Comparison of ENCODE assay signal across 8 mouse cellular contexts in genomic region chr10:80281921-80282371, GRCm38 (mm10). TPM values are rescaled to one million over a fixed set of nuclear protein-coding genes. Genes with fewer than 3 reads are reported as not detected.
DNase-seq lines count a peak whose midpoint lies in the region; ATAC-seq lines count a peak whose summit lies in the region.

No protein-coding gene starts in this region.

- H3K4me1 ChIP-seq in lung, embryonic 15.5 days = peaks cover 15% of the 10 kb centered on the region

- no peak overlapping the region for H3K9ac ChIP-seq in lung, embryonic 15.5 days

- H3K4me3 ChIP-seq in lung, embryonic 15.5 days = no peak overlapping the region

- peak; percentile 44; the same call in 1 of the 2 replicates for ATAC-seq in lung, embryonic 15.5 days (ENCODE audit: borderline replicate concordance, extremely low read depth, low FRiP score, low TSS enrichment)

- DNase-seq in gastrocnemius, postnatal 25 days = peak; percentile 48
- no peak for DNase-seq in gastrocnemius, postnatal 36 days
- peak; percentile 72 for DNase-seq in adipocyte (ENCODE audit: low spot score)
- peak; percentile 66 for DNase-seq in heart, postnatal 10 days
- DNase-seq in frontal cortex, adult 2 months (ENCODE audit: extremely low spot score in 1 of 2, low spot score in 1 of 2) = no peak
- DNase-seq in spleen, postnatal 36 days (ENCODE audit: low spot score in 2 of 2) = no peak
- DNase-seq in T-cell, adult 2 months (ENCODE audit: low spot score) = no peak

- no peaks in the 10 kb centered on the region for H3K27me3 ChIP-seq in lung, embryonic 15.5 days

- peaks cover 85% of the 10 kb centered on the region for H3K36me3 ChIP-seq in lung, embryonic 15.5 days

- 68% methylated on average over 8 of the region's 8 CpGs for WGBS in lung, embryonic 15.5 days

- H3K27ac ChIP-seq in lung, embryonic 15.5 days = peak overlapping the region; percentile 89

- no peak overlapping the region for H3K4me2 ChIP-seq in lung, embryonic 15.5 days

- H3K9me3 ChIP-seq in lung, embryonic 15.5 days = no peaks in the 10 kb centered on the region

- intact Hi-C loops in gastrocnemius, postnatal 36 days (cut with DNase I) = no loop called here
- intact Hi-C loops in heart, postnatal 10 days (cut with DNase I) = no loop called here

RNA-seq across cellular contexts. Expression of gene Rps15, which starts 10.3 kb away (rescaled TPM):
- total RNA-seq in gastrocnemius, postnatal 25 days (2021) = 100 to 1,000 TPM; 575 to 593 TPM
- total RNA-seq in gastrocnemius, postnatal 36 days (2021) = 100 to 1,000 TPM; 529 to 644 TPM
- 100 to 1,000 TPM; 859 to 871 TPM for total RNA-seq in heart, postnatal 10 days (2021)
- 907 and 974 TPM in 2 replicates for polyA plus RNA-seq in lung, embryonic 15.5 days (2015; fragmentation: Nextera tagmentation; extraction: Ambion mirVana)
- polyA plus RNA-seq in frontal cortex, adult 2 months (2012; rRNA removed) = 2,217 and 2,507 TPM in 2 replicates

RNA-seq across cellular contexts. Expression of gene Apc2, which starts 13.8 kb away (rescaled TPM):
- under 1 TPM; 0.59 to 0.82 TPM for total RNA-seq in gastrocnemius, postnatal 25 days (2021)
- under 1 TPM; 0.54 to 0.57 TPM for total RNA-seq in gastrocnemius, postnatal 36 days (2021)
- 1 to 10 TPM; 4.7 to 5.0 TPM for total RNA-seq in heart, postnatal 10 days (2021)
- 0.59 and 1.3 TPM in 2 replicates for polyA plus RNA-seq in lung, embryonic 15.5 days (2015; fragmentation: Nextera tagmentation; extraction: Ambion mirVana)
- 46.2 and 52.2 TPM in 2 replicates for polyA plus RNA-seq in frontal cortex, adult 2 months (2012; rRNA removed)

RNA-seq across cellular contexts. Expression of gene Dazap1, which starts 20.7 kb away (rescaled TPM):
- 10 to 100 TPM; 40.1 to 43.6 TPM for total RNA-seq in gastrocnemius, postnatal 25 days (2021)
- 10 to 100 TPM; 30.0 to 40.4 TPM for total RNA-seq in gastrocnemius, postnatal 36 days (2021)
- total RNA-seq in heart, postnatal 10 days (2021) = 10 to 100 TPM; 86.4 to 95.4 TPM
- 58.9 and 67.0 TPM in 2 replicates for polyA plus RNA-seq in lung, embryonic 15.5 days (2015; fragmentation: Nextera tagmentation; extraction: Ambion mirVana)
- polyA plus RNA-seq in frontal cortex, adult 2 months (2012; rRNA removed) = 76.6 and 86.3 TPM in 2 replicates

RNA-seq across cellular contexts. Expression of gene Gamt, which starts 21.1 kb away (rescaled TPM):
- 10 to 100 TPM; 50.9 to 53.1 TPM for total RNA-seq in gastrocnemius, postnatal 25 days (2021)
- 10 to 100 TPM; 35.1 to 59.8 TPM for total RNA-seq in gastrocnemius, postnatal 36 days (2021)
- 10 to 100 TPM; 19.3 to 21.3 TPM for total RNA-seq in heart, postnatal 10 days (2021)
- 29.3 and 30.2 TPM in 2 replicates for polyA plus RNA-seq in lung, embryonic 15.5 days (2015; fragmentation: Nextera tagmentation; extraction: Ambion mirVana)
- 29.1 and 31.9 TPM in 2 replicates for polyA plus RNA-seq in frontal cortex, adult 2 months (2012; rRNA removed)

RNA-seq across cellular contexts. Expression of gene Ndufs7, which starts 33.0 kb away (rescaled TPM):
- 100 to 1,000 TPM; 508 to 524 TPM for total RNA-seq in gastrocnemius, postnatal 25 days (2021)
- 100 to 1,000 TPM; 516 to 553 TPM for total RNA-seq in gastrocnemius, postnatal 36 days (2021)
- total RNA-seq in heart, postnatal 10 days (2021) = 100 to 1,000 TPM; 609 to 639 TPM
- polyA plus RNA-seq in lung, embryonic 15.5 days (2015; fragmentation: Nextera tagmentation; extraction: Ambion mirVana) = 321 and 329 TPM in 2 replicates
- polyA plus RNA-seq in frontal cortex, adult 2 months (2012; rRNA removed) = 380 and 448 TPM in 2 replicates

Comparison
In these comparisons a context has a peak if more than half of its experiments do, and no peak if none do; other contexts are left out.
1. DNase-seq: peak in gastrocnemius, postnatal 25 days (single experiment), adipocyte (single experiment) and heart, postnatal 10 days (2 of 2); none in gastrocnemius, postnatal 36 days (0 of 2), frontal cortex, adult 2 months (0 of 2), spleen, postnatal 36 days (0 of 2) and T-cell, adult 2 months (single experiment).